Mouse (Mus musculus) heart, postnatal 10 days (tissue): ENCODE results near the gene Uqcrq. TPM values are rescaled to one million over a fixed set of nuclear protein-coding genes. Genes with fewer than 3 reads are reported as not detected.
"Not testable (repeated sequence)": the region's sequence is repeated elsewhere in the genome, so short reads cannot be mapped to it uniquely, and the experiment has no call there.

Source experiments
- DNase-seq, 2 experiments: peaks; one replicate each; pipeline ENCODE4 v3.0.0; 2021
- intact Hi-C: fragments of 180-260 bp; cut with DNase I; formaldehyde crosslinking; loops from one replicate; pipeline ENCODE4 v1.15.1; 2025
- total RNA-seq, 2 experiments: library from RNA; stranded (reverse); gene quantifications; 2 replicates each; pipeline ENCODE4 v1.2.3; 2021

Uqcrq gene
- total RNA-seq, 2 experiments from 2014 or later, result 2,089 to 2,111 TPM

DNA sequence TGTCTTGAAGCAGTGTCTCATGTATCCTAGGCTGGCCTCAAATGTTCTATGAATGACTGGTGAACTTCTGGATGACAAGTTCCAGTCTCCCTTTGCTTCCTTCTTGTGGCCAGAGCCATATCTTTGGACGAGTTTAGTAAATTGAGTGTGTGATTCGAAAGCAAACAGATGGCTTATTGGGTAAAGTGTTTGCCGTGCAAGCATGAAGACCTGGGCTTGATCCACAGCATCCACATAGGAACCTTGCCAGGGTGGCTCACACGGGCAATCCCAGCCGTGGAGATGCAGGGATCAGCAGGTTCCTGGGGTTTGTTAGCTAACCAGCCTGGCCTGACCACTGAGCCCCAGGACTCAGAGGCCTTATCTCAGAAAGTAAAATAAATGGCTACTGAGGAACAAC is 22.4 kb upstream of the Uqcrq start:
- intact Hi-C loops, result no loop called here
- DNase-seq, result no peak

DNA sequence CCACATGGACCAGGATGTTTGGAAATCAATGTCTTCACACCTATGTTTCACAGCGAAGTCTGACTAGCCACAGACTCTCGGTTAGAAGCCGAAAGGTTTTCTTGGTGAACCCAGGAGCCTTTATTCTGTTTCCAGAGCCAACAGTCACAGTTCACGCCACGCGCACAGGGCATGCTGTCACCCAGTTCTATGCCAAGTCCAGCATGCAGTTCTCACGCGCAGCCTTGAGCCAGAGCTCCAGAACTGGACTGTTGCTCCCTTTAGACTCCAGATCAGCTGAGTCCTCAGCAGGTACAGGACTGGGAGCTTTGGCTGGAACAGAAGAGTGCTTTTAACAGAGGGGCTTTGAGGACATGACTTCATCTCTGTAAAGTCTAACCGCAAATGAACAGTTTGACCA is 21.8 kb upstream of the Uqcrq start:
- intact Hi-C loops, result no loop called here
- no peak for DNase-seq

DNA sequence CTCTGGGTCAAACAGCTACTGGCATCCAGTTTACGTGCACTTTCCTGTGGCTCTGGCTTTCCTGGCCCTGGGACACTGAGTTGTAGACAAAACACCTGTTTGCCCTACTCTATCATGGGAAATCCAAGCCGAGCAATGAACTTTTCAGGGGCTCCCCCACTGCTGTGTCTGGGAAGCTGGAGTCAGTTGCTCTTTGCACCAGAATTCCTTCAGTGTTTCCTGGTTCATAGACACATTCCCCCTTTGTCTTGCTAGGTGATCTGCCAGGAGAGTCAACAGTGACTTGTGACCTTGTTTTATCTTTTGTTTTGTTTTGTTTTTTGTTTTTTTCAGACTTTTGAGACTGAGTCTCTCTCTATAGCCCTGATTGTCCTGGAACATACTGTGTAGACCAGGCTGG is 20.7 kb upstream of the Uqcrq start:
- intact Hi-C loops, result no loop called here
- DNase-seq, result no peak

DNA sequence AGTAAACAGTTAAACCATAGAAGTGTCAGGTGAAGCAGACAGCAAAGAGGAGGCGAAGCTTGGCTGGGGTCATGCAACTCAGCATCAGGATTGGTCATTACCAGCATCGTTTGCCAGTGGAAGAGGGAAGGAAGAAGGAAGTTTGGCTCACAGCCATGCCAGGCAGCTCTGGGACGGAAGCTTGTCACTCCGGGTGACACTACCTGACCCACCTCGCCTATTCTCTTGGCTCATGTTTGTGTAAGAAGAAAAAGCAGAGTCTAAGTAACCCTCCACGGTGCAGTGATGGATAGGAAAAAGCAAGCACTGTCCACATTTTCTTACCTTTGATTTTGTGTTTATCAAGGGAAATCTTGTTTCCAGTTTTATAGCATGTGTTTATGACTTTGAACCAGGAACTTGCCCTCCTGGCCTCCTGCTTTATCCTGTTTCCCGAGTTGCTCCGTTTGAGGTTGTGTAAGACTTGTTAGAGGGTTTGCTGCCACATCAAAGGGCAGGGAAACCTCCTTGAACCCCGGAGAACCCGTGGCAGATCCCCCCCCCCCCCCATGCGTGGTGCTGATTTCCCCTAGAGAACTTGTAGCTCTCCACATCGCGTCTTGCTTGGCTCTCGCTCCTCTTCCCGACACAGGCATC is 19.6 kb upstream of the Uqcrq start:
- DNase-seq, result no peak
- intact Hi-C loops, result no loop called here

DNA sequence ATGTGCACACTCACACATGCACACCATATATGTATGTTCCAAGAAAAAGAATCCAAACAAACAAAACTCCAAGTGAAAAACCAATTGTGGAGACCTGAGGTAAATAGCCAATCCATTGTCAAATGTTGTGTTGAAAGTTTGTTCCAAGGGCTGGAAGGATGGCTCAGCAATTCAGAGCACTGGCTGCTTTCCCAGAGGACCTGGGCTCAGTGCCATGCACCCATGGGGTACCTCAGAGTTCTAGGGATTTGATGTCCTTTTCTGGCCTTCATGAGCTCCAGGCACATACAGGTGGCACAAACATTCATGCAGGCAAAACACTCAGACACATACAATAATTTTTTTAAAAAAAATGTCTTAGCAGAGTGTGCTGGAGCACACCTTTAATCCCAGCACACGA is 17.9 kb upstream of the Uqcrq start:
- DNase-seq, result peak; percentile 81 to 88
- intact Hi-C loops, result no loop called here

DNA sequence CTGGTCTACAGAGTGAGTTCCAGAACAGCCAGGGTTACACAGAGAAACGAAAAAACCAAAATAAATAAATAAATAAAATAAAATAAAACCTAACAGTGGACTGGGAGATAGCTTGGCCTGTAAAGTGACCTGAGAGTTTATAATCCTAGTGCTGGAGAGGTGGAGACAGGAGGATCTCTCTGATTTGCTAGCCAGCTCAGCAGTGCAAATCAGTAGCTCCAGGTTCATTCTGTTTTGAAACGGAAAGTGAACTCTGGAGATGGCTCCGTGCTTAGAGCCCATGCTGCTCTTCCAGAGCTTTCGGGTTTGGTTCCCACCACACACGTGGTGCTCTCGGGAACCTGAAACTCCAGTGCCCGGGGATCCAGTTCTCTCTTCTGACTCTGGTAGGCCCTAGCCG is 17.4 kb upstream of the Uqcrq start:
- intact Hi-C loops, result no loop called here
- DNase-seq, result no peak

DNA sequence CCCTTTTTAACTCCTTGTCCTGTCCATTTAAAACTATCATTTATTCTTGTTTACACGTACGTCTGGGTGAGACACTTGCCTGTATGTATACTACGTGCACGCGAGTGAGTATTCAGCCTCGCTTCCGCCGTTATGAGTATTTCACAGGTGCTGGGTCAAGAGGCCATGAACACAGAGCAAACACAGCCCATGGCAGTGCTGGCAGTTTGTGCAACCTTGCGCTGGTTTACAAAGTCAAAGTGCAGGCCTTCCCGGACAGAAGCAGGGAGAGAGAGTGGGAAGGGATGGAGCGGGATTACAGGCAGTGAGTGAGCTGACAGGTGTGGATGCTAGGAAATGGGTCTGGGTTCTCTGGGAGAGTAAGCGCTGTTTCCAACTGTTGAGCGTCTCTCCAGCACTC is 15.6 kb upstream of the Uqcrq start:
- no peak for DNase-seq
- intact Hi-C loops, result no loop called here

DNA sequence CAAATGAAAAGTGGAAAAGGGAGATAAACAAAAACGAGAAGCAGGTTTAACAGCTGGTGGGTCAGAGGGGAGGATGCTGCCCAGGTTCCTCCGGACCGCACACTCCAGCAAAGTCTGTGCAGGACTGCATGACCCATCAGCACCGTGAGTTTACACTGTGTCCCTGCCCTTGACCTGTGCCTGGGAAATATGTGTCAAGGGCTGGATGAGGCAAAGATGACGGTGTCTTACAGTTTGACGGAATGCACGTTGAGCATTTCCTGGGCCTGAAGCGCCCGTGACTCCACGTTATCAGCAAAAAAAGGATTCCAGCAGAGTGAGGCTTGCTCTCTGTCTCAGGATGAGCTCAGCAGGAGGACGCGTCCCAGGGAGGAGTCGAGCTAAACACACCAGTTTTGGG is 14.9 kb upstream of the Uqcrq start:
- intact Hi-C loops, result no loop called here
- no peak for DNase-seq

DNA sequence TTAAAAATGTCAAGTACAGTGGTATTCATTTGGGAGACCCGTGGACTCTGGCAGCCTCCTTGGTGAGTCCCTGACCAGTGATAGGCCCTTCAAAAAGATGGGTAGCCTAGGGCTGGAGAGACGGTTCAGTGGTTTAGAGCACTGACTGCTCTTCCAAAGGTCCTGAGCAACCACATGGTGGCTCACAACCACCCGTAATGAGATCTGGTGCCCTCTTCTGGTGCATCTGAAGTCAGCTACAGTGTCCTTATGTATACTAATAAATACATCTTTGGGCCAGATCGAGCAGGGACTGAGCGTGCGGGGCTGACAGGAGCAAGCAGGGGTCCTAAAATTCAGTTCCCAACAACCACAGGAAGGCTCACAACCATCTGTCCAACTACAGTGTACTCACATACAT is 13.2 kb upstream of the Uqcrq start:
- DNase-seq, result peak in 1 of 2 experiments; percentile 40
- intact Hi-C loops, result no loop called here

DNA sequence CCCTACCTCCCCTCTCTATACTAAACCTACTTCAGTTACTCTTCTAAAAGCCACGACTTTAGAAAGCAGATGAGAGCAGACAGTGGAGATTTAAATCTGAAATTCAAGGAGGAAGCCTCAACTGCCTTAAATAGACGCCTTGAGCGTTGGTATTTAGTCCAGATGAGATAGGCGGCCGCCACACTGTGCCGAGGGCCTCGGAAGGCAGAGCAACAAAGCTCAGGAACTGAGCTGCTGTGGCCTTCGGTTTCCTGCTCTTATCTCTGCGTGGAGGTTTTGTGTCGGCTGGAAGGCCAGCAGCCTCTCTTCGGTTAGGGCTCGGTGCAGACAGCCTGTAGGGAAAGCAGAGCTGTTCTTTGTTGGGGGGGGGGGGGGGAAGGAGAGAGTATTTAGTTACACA is 11.3 kb upstream of the Uqcrq start:
- DNase-seq, result peak in 1 of 2 experiments; percentile 36
- intact Hi-C loops, result no loop called here

DNA sequence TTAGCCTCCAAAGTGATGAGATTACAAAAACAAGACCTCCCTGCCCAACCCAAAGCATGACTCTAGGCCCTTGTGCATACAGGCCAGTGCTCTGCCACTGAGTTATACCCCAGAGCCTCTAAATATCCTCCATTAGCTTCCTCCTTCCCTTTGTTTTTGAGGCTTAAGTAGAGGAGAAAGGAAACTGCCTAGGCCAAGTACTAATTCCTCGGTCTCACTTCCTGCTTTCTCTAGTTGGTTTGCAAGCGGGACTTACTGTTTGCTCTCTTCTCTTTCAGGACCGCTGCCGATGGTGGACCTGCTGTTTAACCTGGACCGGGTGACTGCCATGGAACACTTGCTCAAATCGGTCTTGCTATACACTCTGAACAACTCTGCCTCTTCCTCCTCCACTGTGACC is 5.7 kb upstream of the Uqcrq start:
- no peak for DNase-seq
- intact Hi-C loops, result no loop called here

DNA sequence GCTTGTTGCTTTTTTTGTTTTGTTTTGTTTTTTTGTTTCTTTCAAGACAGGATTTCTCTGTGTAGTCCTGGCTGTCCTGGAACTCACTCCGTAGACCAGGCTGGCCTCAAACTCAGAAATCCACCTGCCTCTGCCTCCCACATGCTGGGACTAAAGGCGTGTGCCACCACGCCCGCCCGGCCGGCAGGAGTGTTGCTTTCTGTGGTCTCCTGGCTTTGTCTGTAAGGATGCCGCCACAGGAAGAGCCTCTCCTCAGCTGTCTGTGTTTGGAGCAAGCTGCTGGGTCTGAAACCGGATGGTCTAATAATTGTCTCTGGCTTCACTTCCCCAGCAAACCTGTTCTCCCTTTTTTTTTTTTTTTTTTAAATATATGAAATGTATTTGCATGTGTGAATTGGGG is 4.9 kb upstream of the Uqcrq start:
- DNase-seq, result no peak
- intact Hi-C loops, result no loop called here

DNA sequence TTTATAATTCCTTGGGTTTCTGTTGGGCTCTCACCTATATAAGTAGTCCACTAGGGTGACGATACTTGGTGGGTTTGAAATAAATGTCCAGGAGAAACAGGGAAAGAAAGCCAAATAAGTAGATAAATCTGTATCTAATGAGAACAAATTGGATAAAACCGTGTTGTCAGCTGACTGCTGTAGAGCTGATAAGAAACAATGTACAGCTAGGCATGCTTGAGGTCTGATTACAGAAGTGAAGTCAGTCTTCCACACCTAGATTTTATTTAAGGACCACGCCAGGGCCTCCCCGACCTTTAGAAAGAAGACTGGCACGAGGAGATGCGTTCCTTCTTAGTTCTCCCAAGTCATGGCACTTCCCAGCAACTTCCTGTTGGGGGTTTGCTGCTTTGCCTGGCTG is 2.4 kb upstream of the Uqcrq start:
- DNase-seq, result no peak
- intact Hi-C loops, result no loop called here

DNA sequence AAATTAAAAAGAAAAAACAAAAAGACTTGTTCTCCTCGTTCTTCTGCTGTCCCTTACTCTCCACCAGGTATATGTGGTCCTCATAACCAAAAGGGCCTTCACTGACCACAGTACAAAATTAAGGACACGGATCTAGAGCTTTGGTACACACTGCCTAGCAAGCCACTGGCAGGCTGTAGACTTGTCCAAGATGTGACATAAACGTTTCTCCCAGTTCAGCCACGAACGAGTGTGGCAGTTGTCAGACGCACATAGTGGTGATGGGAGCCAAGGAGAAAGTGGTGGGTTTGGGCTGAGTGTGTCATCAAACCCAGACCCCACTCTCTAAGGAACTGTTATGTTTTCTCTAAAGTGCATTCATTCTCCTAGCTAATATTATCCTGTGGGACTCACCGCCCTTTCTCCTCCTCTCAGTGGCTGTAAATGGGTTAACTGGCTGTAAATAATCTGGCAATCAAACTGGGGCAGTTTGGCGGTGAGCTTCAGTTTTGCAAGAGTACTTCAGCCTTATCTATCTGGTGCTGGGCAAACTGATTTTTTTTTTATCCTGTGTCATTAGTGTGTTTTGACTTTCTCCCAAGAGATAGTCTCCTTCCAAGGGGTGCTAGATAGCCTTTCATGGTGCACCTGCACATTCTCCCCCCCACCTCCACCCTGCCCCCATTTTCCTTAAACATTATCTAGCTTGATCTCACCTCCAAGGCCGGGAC is 871 bp upstream of the Uqcrq start:
- intact Hi-C loops, result no loop called here
- no peak for DNase-seq

DNA sequence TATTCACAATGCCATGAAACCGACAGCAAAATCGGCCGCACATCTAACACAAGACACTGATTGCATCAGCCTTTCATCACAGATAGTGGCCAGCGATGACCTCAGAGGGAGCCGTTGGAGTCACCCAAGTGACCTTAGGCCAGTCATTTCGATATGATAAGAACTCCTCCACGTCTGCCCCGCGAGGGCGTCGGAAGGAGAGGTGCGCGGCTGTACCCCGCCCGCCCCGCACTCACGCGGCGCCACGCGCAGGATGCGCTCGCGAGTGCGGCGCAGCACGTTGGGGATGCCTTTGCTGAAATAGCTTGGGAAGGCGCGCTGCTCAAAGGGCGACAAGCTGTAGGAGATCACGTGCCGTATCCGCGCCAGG is 346 bp downstream of the Uqcrq start:
- intact Hi-C loops, result no loop called here
- DNase-seq, result no peak

DNA sequence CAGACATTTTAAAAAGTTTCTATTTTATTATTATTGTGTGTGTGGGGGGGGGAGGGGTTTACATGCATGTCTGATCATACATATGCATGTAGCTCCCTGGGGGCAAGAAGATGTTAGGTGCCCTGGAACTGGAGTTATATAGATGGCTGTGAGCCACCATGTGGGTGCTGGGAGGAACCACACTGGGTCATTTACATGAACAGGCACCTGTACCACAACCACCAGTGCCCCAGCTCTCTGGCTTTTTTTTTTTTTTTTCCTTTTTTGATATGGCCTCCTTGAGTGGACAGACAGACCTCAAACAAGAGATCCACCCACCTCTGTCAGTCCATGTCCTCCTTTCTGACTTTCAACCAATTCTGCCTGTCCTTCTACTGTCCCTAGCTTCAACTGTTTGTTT is 1.4 kb downstream of the Uqcrq start:
- no peak for DNase-seq
- intact Hi-C loops, result no loop called here

DNA sequence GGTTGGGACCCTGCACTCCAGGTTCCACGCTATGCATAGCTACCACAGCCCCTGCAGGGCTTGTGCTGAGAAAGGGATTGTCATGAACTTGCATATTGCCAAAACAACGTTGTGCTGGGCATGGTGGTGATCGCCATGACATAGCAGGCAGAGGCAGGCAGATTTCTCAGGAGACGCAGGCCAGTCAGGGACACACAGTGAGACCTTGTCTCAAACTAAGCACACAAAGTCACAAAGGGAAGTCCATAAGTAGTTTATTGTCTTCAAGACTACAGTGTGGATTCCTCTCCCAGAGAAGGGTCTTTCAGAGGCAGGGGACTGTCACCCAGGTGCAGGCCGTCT is 1.9 kb downstream of the Uqcrq start:
- intact Hi-C loops, result no loop called here
- DNase-seq, result no peak

DNA sequence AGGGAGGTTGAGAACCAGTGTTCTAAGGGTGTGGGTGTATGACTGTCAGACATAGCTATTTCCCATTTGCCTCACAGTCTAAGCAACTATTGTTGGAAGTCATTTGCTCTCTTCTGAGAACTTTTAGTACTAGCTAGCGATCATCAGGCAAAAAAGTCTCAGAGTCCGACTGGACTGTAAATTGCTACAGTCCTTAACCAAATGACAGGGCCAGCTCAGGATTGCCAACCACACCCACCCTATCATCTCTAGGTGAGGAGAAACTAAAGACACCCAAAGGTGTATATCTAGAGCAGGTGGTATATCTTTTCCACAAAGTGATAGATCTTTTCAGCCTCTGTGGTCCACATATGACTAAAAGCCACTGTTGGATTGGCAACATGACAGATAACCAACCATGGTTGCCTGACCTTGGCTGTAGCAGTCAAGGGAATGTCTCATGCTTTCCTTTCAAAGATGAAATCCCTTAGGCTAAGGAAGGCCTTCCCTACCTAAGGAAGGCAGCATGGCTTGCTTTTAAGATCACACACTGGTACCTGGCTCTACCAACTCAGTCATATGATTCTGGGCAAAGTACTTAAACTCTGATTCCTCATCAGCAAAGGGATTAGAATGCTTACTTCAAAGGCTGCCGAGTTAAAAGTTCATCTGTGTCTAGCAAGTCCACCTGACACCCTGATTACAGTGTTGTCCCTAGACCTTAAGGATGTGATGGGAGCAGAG is 2.5 kb downstream of the Uqcrq start:
- DNase-seq, result no peak
- intact Hi-C loops, result no loop called here

DNA sequence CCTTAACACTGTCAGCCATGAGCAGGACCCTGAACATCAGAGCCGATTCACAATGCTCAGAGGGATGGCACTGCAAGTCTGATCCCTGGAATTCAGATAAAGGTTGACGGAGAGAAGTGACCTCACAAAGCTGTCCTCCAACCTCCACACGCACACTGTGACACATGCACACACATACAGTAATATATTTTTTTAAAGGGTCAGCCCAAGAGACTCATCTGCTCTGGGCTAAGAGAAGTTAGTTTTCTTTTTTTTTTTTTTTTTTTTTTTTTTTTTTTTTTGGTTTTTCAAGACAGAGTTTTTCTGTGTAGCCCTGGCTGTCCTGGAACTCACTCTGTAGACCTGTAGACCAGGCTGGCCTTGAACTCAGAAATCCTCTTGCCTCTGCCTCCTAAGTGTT is 3.7 kb downstream of the Uqcrq start:
- intact Hi-C loops, DNase-seq: not testable (repeated sequence)

DNA sequence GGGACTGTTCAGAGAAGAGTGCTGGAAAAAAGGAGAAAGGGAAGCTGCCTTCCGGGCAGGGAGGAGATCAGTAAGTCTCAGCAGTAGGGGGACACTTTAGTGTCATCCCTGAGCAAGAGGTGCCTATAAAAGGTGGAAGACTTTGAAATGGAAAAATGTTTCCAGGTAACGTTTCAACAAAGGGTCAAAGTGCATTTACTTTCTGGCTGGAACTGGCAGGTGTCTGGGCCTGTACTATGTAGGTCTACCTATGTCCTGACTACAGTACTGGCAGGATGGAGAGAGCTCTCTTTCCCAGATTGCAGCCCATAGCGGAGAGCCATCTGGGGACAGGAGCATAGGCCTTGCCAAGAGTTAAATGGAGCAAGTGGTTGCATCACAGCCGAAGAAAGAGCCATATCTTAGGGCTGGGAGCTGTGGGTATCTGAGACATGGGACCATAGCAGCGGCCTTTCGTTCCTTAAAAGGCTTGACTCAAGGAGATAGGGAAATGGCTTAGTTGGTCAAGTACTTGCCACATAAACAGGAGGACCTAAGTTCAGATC is 4.8 kb downstream of the Uqcrq start:
- no peak for DNase-seq
- intact Hi-C loops, result no loop called here

DNA sequence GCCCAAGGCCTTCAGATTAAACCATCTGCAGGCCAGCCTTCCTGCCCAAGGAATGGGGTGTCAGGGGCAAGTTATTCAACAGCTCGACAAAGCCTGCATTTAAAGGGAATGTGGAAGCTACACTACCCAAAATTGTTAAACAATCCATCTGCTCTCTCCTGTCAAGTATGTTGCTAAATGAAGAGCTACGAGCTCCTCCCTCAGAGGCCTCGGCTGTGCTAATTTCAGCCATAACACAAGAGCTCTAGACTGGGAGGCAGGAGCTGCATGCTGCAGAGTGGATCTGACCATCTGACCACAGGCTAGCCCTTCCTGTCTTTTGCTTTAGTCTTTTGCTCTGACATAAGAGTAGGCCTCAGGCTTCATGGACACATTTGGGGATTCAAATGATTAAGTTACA is 5.4 kb downstream of the Uqcrq start:
- no peak for DNase-seq
- intact Hi-C loops, result no loop called here

DNA sequence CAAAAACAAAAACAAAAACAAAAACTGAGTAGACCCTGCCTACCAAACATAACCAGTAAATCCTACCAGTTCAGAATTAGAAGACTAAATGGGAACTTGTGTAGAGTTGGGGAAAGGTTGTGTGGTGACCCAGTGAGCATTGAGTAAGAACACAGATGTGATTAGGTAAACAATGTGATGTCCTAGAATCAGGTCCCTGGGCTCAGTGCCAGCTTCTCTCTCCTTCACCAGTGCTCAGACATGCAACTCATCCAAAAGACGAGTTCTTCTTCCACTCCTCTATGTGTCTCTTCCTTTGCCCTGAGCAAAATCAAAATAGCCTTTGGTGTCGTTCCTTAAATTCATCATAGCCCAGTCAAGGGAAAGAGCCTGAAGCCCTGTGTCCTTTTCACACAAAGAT is 5.8 kb downstream of the Uqcrq start:
- intact Hi-C loops, result no loop called here
- DNase-seq, result no peak
